Mouse (Mus musculus): ENCODE results near the gene Rassf4.
A peak's percentile ranks its signal among the peaks of the same experiment; 100 is the strongest.

Rassf4 gene

GRCm38 (mm10) chr6:116673471-116674282, at the start of gene Rassf4:
Gene Rassf4, minus strand, starts transcription at chr6:116673952.
- peak; percentile 54 to 66 for DNase-seq (ENCODE audit: low spot score in 2 of 2)

- no peak for DNase-seq (ENCODE audit: low spot score in 2 of 2)
These were observed 45.2 kb upstream of the Rassf4 start for GRCm38 (mm10) chr6:116718920-116719319.

- no peak for DNase-seq (ENCODE audit: low spot score in 2 of 2)
These were observed 44.6 kb upstream of the Rassf4 start for GRCm38 (mm10) chr6:116718361-116718760.

DNA sequence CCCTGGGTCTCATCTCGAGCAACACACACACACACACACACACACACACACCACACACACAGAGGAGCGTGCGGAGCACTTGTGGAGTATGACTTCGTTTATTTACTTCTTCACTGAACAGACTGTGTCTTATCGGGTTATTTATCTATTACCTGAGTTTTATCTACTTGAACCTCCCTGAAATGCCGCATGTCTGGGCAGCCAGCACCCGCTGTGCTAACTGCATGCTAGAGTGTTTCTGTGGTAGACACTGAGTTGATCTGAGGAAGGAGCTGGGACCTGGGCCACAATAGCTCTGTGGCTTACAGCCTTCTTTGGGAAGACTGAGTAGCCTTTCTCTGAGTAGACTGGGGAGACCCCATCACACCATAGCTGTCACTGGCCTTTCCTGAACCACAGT, 44.1 kb upstream of the Rassf4 start:
- DNase-seq (ENCODE audit: low spot score in 2 of 2): no peak

DNA sequence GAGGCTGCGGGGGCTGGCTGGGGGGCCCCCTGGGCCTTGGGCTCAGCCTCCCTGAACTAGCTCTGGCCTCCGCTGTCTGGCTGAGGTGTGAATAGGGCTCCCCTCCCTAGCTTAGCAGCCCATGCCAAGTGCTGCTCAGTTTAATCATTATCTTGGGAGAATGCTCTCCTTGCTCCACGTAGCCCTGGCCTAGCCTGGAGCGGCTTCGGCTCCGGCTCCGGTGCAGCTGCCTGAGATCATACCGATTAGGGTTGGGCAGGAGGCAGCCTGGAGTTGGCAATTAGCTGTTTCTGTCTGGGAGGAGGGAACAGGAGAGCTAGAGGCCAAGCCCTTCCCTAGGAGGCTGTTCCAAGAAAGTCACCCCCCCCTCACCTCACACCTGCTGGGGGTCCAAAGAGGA, 42.9 kb upstream of the Rassf4 start, which contains the start of gene Tmem72:
Tmem72 (minus strand) TSS at position 248 of the 400 bp plus-strand sequence.
- DNase-seq (ENCODE audit: low spot score in 2 of 2): no peak

DNA sequence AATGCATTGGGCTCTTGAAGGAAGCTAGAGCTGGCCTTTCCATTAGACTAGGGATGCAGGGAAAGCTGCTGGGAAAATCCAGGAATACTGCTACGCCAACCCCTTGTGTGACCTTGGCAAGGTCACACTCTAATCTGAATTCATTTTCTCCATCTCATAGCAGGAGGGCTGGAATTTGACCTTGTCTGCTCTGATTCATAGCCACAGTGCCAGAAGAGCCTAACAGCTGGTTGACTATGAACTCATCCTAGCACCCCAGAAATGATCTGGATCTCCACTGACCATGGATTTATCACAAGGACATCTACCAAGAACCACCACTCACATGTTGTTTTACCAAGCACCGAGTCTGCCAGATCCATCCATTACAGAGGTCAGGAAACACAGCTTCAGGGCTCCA, 41.4 kb upstream of the Rassf4 start:
- DNase-seq (ENCODE audit: low spot score in 2 of 2): no peak

DNA sequence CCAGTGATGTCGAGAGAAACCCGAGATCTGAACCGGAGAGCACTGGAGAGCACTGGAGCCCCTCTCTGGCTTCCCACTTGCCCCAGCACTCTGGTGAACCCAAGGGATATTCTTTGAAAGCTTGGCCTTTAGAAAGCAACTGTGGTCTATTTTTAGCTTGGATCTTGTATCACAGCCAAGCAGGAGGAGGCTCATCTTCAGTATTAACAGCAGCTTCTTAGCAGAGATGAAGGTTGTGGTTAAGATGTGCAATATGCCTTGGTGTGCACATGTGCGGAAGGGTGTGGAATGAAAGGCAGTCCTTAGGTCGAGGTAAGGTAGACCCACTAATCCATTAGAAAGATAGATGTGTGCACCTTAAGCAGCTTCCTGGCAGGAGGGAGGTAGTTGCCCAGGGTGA, 40.8 kb upstream of the Rassf4 start:
- no peak for DNase-seq (ENCODE audit: low spot score in 2 of 2)

- no peak for DNase-seq (ENCODE audit: low spot score in 2 of 2)
These were observed 40.2 kb upstream of the Rassf4 start for GRCm38 (mm10) chr6:116713966-116714365.

- DNase-seq (ENCODE audit: low spot score in 2 of 2): no peak
These were observed 38.8 kb upstream of the Rassf4 start for GRCm38 (mm10) chr6:116712503-116712902.

DNA sequence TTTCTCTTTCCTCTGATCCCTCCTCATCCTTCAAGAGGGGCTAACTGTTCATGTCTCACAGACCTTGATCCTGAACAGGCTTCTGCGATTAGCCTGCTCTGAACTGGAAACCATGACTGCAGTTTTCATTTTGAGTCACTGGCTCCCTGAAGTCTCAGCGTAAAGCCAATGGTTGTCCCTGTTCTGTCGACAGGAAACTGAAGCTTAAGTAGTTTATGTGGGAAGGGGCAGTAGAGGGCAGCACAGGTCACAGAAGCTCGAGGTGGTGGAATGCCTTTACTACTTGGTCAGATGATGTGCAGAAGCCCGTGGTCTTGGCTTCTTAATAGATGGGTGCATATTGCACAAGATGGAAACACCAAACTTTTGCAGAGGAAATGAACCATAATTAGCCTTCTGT, 38.3 kb upstream of the Rassf4 start:
- no peak for DNase-seq (ENCODE audit: low spot score in 2 of 2)

GRCm38 (mm10) chr6:116704320-116704719, 30.6 kb upstream of the Rassf4 start:
- DNase-seq (ENCODE audit: low spot score in 2 of 2): no peak

DNA sequence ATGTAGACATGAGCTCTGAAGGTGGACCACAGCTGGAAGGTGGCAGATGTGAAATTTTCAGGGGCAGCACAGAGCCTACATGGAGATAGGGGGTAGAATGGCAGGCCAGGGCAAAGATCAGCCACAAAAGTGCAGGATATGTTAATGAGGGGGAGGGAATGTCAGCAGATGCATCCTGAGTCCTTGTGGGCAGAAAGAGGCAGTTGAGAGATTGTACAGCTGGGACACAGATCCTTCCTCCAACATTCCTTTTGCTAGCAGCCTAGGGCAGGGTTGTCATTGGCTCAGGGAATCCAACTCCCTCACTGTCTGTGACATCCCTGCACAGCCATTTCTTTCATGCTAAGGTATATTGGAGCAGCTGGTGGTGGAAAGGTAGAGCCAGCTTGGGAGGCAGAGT, 27.1 kb upstream of the Rassf4 start:
- DNase-seq (ENCODE audit: low spot score in 2 of 2): no peak

- DNase-seq (ENCODE audit: low spot score in 2 of 2): no peak
These were observed 24.2 kb upstream of the Rassf4 start for GRCm38 (mm10) chr6:116697896-116698425.

DNA sequence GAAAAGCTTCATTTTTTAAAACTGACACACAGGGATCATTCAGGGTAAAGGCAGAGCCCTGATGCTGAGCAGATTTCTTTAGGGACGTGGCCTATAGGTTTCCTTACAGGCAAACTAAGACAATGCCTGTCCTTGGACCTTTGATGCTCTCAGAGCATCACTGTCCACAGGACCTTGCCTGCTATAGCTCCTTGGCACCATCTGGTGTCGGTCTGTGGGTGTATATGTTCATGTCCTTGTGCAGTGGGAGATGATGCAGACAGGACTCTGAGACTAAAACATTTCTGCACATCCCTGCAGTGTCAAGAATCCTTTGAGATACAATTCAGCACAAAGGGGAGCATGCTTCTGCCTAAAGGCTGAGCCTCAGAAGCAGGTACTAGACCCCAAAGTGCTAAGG, 23.7 kb upstream of the Rassf4 start:
- DNase-seq (ENCODE audit: low spot score in 2 of 2): no peak

GRCm38 (mm10) chr6:116694346-116694745, 20.6 kb upstream of the Rassf4 start:
- DNase-seq (ENCODE audit: low spot score in 2 of 2): no peak

DNA sequence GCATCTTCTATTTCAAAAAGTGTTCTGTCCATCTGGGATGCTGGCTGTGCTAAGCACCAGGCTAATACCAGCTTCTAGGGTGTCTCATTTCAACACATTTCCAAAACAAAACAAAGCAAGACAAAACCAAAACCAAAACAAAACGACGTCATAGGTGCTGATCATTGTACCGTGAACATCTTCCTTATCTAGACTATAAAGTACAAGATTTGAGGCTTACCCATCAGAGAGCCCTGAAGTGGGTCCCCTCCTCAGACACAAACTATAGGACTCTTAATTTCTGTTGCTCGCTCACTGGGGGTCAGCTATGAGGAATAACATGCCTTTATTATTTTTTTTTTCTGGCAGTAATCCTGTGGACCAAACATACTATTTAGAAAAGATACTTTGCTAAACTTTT, 19.9 kb upstream of the Rassf4 start:
- DNase-seq (ENCODE audit: low spot score in 2 of 2): no peak

DNA sequence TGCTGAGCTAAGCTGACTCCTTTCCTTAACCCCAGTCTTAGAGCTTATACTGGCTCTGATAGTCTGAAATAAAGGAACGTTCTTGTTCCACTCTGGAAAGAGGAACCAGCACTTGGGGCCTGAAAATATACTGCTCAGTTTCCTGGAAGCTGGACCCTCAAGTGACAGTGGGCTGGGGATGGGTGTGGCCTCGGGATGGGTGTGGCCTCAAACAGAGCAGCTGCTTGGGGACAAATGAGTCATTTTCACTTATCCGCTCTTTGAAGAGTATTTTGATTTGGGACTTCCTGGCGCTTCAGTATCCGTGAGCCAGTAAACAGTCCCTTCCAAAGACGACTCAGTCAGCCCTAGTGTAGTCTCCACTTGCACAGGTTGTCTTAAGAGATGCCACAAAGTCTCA, 8.6 kb upstream of the Rassf4 start:
- DNase-seq (ENCODE audit: low spot score in 2 of 2): no peak

- DNase-seq (ENCODE audit: low spot score in 2 of 2): no peak
These were observed 6.0 kb upstream of the Rassf4 start for GRCm38 (mm10) chr6:116679563-116680288.

- no peak for DNase-seq (ENCODE audit: low spot score in 2 of 2)
These were observed 3.6 kb upstream of the Rassf4 start for GRCm38 (mm10) chr6:116677321-116677720.

DNA sequence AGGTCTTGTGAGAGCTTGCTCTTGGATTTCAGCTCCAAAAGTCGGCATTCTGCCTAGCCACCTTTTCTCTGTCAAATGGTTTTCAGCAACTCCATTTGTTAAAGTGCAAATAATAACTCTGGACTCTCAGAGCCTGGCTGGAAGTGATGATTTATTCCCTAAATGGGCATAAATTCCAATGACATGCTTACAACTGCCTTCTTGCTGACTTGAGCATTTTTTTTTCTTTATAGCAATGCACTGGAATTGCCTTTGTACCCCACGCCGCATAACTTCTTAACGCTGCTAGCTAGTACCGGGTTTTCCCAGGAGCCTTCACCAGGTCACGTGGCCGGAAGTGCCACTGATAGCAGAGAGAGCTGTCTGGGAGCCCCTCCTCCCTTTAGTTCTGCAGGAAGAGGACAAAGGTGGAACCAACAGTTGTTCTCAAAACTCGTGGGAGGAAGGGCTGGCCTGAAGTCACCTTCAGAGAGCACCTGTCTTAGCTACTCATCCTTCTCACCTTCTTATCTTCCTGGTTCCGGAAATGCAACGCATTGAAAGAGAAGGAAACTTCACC, 2.7 kb upstream of the Rassf4 start:
- no peak for DNase-seq (ENCODE audit: low spot score in 2 of 2)

DNA sequence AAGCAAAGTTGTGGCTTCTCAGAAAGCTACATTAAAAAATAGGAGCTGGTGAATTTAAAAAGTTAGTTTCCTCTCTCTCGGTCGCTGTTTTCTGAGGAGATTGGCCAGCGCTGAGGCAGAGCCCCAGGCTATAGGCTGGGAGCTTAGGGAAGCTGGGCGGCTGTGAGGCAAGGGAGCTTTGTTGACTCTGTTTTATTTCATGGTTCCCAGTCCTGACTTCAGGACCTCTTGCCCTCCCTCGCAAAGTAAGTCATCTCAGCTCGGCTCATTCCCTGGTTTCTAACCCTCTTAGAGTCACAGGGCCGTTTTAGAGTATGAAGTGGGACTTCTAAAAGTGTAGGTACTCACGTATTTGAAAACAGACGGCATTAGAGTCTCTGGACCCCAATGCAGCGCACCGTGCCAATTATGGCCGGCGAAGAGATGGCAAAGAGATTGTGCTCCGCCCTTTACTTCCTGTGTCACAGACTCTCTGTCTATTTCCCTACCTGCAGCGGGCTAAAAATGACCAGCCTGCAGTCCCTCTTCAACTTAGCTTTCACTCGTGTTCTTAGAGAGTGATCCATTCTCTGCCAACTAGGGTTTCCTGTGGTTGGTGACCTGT, 633 bp upstream of the Rassf4 start:
- DNase-seq (ENCODE audit: low spot score in 2 of 2): no peak

GRCm38 (mm10) chr6:116672349-116672748, 1.4 kb downstream of the Rassf4 start:
- DNase-seq (ENCODE audit: low spot score in 2 of 2): no peak

All from frontal cortex, postnatal 10 days (tissue).